Mouse (Mus musculus) bone marrow macrophage, adult 2 months (primary cell): ENCODE results near the gene Dhx33.

Experiments used
- CTCF ChIP-seq: IDR thresholded peaks from 2 replicates; pipeline ENCODE4 v1.5.1; 2012; ENCODE audit warnings: low read depth, mild to moderate bottlenecking, low read length, moderate library complexity
- POLR2A ChIP-seq: IDR thresholded peaks from 2 replicates; pipeline ENCODE4 v1.6.1; 2012; ENCODE audit warnings: mild to moderate bottlenecking, low read depth, low read length, borderline replicate concordance

DNA sequence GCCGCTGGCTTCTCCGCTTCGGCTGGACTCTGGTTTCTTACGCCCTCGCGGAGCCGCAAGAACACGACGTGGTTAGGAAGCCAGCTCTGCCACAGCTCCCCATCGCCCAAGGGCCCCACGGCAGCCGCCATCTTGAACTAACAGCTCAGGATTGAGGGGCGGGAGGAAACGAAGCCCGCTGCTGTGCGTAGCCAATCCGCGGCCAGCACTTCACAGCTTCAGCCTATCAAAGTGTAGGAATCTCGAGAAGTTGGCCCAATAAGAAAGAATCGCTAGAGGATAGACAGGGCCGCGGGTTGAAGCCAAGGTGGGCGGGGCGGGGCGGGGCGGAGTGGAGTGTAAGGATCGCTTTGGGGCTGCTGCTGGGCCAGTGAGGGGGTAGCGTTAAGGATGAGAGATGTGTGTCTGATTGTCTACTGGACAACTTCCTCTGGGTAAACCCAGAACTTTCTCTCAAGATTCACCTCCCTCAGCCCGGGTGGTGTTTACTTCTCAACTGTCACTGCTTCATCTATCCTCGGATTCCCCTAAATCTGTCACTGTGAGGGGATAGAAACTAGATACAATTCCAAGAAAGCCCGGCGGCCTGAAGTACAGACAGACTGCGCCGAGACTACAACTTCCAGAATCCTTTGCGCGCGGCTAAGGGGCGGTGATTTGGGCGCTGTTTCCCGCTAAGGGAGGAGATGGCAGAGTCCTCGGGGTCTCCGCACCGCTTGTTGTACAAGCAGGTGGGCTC, 34.2 kb downstream of the Dhx33 start, which contains the start of the genes Nup88 and Rpain:
- TF ChIP-seq POLR2A: no peak
- TF ChIP-seq CTCF: no peak
